Mouse (Mus musculus): ENCODE results near the gene Tiam1.

- TF ChIP-seq CTCF (IDR thresholded peaks at IDR 0.05; ENCODE audit: low read depth) (no peak), EP300 (IDR thresholded peaks at IDR 0.05; ENCODE audit: low read depth) (no peak)
Observed at GRCm38 (mm10) chr16:89885661-89886060, 257.9 kb downstream of the Tiam1 start.

All from liver, embryonic 14.5 days (tissue).